Mouse (Mus musculus) thymus, postnatal 25 days (tissue): Measurements from ENCODE around the gene Ran.
"Not testable (repeated sequence)": the region's sequence is repeated elsewhere in the genome, so short reads cannot be mapped to it uniquely, and the experiment has no call there.

Source experiments
- DNase-seq: peaks from one replicate; pipeline ENCODE4 v3.0.0; 2022

Gene Ran

DNA sequence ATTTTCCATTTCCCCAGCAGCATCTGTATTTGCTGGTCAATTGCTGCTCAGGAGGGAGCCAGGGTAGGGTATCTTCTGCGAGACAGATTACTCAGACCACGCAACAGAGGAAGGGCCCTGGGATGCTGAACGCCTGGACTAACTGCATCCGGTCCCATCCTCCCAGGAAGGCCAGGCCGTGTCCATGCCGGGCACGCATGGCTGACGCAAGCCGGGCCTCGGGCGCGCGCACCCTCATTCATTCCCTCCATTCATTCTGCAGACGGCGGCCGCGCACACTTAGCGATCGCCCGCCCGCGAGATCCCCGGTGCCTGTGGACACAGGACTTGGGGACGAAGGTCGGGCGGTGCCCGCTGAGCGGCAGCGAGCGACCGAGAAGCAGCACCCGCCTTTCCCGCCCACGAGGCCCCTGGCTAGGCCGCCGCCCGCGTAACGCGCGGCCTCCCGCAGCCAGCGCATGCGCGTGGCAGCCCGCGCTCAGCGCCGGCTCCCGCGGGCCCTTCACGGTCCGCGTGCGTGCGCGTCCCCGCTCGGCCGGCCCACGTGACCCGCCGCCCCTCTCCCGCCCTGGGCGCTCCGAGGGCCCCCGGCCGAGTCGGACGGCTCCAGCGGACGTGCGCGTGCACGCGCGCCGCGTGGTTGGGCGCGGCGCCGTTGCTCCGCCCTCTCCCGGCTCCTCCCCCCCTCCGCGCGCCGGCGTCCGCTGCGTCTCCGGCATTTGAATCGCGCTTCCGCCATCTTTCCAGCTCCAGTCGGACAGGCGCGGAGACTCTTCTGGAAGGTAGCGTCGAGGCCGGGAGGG, at the start of gene Ran:
TSS of gene Ran (plus strand) at position 573 of the 803 bp plus-strand sequence.
- DNase-seq, result peak; percentile 96

DNA sequence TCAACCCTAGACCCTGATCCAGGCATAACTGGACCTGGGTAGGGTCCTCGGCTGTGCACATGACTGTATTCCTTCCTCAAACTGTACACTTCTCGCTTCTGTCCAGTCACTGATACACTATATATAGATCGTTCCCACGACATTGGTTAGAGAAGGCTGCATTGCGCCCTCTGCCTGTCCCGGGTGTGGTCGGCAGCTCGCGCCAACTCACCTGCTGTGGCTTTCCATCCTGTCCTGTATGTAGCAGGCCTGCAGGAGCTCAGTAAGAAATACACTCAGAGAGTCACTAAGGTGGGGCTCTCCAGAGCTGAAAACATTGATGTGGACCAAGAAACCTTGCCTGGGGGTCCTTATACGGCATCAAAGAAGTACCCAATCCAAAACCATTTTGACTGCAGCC, 49.0 kb upstream of the Ran start:
- DNase-seq, result no peak

DNA sequence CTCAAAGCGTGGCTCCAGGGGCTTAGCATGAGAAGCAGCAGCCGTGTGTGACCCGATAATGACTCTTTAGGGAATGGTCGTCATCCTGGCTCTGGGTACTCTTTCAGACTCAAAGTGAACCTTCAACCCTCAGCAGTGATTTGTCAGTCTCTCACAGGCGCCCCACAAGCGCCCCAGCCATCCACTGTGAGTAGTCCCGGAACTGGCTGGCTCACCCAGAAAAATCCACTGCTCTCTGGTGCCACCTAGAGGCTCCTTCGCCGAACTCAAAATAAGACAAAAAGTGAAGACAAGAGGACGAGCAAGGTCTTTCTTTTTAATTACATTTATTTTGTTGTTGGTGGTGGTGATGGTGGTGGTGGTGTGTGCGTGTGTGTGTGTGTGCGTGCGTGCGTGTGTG, 48.6 kb upstream of the Ran start:
- peak; percentile 69 for DNase-seq

DNA sequence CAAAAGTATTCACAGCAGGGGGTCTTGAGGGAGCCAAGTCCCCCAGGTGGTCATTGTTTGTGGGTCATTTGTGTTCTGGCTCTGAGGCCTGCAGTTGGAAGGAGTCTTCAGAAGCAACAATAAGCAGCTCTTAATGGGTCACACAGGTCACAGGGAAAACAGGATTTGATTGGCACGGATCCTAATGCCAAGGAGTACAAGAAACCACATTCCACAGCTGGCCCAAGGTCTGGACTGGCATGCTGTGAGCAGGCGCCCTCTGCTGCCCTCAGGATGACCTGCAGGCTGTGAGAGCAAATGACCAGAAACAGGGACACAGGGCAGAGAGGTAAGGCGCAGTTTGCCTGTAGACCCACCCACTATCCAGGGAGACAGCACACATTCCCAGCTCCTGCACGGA, 43.6 kb upstream of the Ran start:
- DNase-seq, result peak; percentile 12

DNA sequence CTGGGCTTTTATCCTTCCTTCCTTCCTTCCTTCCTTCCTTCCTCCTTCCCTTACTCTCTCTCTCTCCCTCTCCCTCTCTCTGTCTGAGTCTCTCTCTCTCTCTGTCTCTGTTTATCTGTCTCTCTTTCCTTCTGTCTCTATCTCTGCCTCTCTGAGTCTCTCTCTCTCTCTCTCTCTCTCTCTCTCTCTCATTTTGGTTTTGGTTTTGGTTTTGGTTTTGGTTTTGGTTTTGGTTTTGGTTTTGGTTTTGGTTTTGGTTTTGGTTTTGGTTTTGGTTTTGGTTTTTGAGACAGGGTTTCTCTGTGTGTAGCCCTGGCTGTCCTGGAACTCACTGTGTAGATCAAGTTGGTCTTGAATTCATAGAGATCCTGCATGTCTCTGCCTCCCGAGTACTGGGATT, 42.4 kb upstream of the Ran start:
- not testable (repeated sequence) for DNase-seq

DNA sequence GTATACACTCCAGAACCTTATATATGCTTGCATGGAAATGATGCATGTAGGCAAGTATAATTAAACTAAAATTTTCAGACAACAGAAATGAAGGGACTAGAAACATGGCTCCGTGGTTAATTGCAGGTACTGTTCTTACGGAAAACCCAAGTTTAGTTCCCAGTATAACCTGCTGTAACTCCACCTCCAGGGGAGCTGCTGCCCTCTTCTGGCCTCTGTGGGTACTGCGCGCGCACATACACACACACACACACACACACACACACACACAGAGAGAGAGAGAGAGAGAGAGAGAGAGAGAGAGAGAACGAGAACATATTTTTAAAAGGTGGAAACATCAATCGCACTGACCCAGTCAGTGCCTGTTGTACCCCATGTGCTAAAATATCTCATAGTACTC, 40.9 kb upstream of the Ran start:
- DNase-seq, result no peak

DNA sequence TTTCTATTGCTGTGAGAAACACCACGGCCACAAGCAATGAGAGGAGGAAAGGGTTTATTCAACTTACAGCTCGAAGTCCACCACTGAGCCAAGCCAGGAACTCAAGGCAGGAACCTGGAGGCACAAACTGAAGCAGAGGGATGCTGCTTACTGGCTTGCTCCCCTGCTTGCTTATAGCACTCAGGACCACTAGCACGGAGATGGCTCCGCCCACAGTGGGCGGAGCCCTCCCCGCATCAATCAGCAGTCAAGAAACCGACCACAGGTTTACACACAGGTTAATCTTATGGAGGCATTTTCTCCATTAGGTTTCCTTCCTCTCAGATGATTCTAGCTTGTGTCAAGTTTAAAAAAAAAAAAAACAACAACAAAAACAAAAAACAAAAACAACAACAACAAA, 39.0 kb upstream of the Ran start:
- no peak for DNase-seq

DNA sequence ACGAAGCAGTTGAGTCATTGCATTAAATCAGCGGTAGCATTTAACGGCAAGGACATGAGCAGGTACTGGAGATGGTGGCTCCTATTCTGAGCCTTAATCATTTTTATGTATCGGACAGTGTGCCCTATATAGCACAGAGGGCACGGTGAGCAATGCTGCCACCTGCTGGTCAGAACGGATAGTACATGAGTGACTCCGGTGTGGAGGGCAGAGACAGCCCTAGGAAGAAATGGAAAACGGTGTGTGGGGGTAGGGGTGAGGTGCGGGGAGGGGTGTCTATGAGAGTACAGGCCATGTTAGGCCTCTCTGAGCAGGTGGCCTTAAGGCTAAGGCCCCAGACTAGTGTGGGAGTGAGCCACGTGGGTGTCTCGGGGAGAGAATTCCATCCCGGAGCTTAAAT, 38.3 kb upstream of the Ran start:
- DNase-seq, result peak; percentile 69

DNA sequence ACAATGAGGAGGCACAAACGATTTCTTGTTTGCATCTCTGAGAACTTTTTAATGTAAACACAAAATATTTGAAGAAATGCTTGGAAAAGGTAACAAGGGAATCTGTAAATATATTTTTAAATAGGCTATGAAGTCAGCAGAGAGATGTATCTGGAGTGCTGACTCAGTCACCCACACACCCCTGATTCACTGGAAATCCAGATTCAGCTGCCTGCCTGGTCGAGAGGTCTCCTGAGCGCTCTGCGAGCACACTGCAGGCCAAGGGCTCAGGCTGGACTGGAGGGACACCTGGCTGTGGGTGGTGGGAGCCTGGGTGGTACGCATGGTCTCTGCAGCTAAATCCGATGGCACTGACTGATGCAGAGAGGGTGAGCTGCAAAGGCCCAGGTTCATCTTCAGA, 35.3 kb upstream of the Ran start:
- no peak for DNase-seq

DNA sequence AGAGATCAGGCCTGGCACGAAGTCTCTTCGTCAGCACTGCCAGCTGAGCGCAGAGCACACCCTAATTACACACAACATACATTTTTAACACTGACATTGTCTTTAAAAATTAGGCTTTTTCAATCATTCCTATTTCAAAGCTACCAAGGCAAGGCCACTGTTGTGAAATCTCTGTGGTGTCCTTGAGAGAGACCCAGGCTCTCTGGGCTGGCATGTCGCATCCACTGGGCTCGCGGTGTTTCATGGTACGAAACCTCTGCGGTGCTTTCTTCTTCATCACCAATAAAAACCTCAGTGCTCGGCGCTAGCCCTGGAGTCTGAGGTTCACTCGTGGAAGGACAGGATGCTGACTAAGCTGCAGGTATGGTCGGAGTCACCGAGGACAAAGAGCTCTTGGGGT, 33.9 kb upstream of the Ran start:
- DNase-seq, result no peak

DNA sequence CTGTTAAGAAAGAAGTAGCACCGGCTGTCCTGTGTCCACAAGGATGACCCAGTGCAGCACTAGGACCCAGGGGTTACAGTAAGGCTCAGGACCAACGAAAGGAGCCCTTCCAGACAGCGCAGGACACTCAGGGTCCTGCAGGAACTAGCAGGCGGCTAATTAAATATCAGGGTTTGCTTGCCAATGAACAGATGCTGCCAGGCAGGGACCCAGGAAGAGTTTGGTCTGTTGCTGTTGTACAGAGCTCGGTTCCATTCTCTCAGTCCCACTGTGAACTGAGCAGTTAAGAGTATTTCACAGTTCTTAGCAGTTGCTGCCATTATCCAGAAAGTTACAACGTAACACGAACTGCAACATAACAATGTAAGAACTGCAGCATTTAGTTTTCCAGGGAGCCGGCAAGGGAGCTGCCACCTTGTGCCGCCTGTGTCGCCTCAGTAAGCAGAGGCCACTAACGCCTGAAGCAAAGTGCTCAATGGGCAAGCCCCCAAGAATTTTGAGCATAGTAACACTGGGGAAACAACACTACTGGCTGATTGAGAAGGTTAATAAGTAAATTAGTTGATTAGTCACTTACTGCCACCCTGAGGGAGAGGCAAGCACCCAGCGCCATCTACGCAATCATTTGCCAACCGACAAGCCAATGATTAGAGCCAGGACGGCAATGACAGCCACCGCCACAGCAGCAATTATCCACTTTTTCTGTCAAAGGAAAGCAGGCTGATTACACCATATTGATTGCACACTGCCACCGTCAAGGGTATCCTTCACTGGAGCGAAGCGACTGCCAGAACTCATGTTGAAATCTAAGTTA, 32.5 kb upstream of the Ran start:
- no peak for DNase-seq

DNA sequence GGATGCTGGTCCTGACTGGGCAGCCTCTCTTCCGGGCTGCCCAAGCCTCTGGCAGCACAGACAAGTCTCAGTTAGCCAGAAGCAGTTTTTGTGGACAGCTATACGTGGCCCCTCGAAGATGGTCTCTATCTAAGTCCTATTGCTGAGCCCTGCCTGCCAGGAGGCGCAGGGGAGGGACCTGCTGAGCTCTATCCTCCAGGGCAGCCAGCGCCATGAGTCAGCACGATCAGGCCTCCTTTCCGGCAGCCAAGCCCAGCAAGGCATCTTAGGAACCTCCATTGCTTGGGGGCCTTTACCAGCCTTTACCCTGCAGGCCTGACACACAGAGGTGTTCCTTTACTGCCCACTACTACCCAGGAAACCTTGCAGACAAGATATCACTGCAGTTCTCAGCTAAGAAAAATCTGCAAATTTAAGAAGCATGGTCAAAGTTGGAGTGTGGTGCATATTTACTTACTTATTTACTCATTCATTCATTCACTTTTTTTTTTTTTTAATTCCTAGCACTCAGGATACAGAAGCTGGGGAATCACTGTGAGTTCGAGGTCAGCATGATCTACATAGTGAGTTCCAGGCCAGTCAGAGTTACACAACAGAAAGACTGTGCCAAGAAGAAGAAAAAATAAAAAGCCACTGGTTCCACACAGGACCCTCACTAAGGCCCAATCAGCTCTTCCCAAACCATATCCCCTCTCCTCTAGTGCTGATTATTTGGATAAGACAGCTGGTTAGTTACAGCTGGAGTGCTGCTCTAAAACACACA, 19.0 kb upstream of the Ran start:
- no peak for DNase-seq

DNA sequence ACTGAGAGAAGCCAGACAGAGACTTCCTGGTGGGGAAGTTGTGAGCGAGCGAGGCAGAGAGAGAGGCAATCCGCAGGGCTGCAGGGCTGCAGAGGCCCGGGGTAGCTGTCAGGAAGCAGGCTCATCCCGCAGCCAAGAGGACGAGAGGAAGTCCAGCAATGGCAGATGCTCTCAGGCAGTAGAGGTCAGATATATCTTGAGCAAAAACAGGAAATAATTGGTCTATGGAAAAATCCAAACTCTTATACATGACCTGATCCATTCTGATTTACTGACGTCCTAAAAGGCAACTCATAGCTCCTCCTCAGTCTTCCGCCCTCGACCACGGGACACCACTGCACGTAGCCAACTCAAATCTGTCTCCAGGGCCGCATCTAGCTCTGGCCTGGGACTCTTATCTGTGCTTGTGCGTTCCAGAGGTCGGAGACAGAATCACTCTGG, 17.3 kb upstream of the Ran start:
- no peak for DNase-seq

DNA sequence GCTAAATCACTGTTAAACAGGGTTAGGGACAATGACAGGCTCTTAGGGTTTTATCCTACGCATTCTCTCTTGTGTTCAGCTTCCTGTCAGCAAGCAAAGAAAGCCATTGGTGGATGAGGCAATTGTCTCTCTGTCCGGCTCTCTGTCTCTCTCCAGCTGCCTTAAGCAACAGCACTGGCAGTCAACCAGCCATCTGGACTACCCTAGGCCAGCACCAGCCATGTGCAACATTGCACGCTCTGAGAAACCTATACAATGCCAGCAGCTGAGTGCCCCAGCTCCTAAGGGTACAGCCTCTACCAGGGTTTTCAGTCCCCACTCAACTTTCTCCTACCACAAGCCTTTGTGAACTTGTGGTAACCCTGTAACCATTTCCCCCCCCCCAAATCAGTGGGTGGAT, 14.5 kb upstream of the Ran start:
- no peak for DNase-seq

DNA sequence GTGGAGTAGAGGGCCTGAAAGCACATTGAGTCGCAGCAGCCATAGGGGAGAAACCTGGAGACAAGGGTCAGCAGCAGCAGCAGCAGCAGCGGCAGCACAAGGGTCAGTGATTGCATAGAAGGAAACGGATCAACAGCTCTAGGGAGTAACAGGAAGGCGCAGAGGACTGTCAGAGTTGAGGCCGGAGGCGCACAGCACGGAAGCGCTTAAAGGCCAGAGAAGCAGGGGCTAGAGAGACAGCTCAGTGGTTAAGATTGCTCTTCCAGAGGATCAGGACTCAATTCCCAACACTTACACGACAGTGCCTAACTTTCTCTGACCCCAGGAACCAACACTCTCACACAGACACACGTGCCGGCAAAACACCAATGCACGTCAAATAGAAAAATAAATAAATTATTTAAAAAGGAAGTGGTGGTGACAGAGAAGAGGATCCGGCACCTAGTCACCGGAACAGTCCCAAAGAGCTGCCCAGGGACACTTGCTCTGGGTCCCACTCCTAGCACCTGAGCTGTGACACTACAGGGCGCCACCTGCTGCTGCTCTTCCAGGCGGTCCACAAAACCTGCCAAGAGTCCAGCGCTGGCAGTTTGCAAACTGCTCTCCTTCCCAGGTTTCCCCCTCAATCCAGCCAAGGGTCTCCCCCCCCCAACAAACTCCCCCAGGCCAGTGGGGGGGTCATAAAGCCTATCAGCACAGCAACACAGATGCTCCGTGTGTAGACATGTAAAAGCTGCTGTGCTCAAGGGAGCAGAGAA, 13.7 kb upstream of the Ran start:
- DNase-seq, result no peak

DNA sequence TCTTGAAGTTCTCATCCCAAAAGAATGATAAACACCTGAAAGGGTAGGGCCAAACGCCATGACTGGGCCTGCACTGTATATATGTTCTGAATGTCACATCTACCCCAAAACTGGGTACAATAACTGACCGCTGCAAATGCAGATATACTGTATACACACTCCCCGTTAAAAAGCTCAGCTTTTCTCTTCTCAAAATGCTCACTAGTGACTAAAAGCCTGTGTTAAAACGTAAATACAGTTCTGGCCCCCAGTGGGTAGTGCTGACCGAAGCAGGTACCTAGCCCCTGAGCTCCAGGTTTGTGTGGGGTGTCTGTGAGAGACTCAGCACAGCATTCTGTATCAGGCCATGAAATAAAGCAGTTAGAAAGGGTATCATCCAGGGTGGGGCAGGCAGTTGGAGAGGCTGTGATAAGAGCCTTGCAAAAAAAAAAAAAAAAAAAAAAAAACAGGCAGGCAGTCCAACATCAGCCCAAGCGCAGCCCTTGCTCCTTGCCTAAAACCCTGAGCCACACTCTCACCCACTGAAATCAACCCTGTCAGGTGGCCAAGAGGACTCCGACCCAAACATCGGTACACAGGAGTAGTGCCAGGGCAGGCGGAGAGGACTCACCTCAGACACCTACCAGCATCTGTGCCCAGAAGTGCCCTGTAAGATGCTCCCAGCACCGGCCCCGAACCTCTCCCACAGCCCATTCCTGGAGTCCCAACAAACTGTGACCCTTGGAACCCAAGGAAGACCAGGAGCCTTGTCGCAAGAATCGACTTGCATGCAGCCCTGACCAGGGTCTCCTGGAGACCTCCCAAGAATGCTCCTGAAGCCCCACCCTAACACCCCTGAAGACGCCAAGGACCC, 12.5 kb upstream of the Ran start:
- no peak for DNase-seq

DNA sequence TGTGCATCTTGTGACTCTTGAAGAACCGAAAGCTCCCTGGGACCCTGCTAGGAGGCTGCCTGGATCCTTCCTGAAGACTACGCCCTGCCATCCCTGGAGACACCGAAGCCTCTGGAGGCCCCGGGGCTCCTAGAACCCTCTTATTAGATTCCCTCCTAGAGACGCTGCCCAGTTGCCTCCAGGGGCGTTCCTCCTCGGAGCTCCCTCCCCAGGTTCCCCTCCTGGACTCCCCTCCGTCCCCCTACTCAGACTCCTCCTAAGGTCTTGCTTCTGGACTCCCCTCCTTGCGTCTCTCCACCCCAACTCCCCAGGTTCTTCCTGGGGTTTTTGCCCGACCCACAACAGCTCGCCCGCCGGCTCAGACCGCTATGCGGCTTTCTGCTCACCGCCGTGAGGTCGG, 11.9 kb upstream of the Ran start:
- DNase-seq, result no peak

DNA sequence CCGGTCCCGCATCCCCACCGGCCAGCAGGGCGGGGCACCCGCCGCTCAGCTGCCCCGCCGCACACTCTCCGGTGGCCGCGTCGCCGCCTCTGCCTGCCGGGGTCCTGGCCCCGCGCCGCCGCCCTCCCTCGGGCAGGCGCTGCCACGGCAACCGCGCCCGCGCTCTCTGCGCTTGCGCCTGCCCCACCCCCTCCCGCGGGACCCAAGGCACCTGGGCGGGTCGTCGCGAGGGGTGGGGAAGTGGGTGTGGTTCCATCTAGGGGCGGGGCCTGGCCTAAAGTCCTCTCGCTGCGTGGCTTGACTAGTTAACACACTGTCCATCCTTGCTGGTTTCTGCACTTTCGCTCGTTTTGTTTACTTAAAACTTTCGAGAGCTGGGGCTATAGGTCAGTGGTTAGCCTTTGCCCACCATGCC, 11.4 kb upstream of the Ran start, which contains the start of gene Stx2:
TSS of gene Stx2 (minus strand) at position 163 of the 415 bp plus-strand sequence.
- DNase-seq, result peak; percentile 93

DNA sequence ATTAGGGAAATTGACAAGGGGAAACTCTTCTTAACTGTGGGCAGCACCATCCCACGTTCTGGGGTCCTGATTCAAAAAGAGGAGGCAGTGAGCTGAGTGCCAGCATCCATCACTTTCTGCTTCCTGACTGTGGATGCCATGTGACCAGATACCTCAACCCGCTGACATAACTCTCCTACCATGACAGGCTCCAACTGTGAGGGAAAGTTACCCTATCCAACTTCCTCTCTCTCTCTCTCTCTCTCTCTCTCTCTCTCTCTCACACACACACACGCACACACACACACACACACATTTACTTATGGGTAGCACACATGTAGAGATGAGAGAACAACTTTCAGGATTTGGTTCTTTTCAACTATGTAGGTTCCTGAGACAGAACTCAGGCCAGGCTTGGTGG, 10.3 kb upstream of the Ran start:
- DNase-seq, result no peak

DNA sequence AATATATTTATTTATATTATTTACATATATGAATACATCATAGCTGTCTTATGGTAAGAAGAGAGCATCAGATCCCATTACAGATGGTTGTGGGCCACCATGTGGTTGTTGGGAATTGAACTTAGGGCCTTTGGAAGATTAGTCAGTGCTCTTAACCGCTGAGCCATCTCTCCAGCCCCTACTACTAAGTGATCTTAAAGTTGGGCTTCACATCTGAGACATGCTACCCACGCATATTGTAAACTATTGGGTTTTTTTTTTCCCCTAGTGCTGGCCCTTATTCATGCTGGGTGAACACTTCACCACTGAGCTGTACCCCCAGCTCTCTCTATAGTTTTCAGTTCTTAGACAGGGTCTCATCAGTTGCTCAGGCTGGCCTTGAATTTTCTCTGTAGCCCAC, 8.9 kb upstream of the Ran start:
- DNase-seq, result no peak

DNA sequence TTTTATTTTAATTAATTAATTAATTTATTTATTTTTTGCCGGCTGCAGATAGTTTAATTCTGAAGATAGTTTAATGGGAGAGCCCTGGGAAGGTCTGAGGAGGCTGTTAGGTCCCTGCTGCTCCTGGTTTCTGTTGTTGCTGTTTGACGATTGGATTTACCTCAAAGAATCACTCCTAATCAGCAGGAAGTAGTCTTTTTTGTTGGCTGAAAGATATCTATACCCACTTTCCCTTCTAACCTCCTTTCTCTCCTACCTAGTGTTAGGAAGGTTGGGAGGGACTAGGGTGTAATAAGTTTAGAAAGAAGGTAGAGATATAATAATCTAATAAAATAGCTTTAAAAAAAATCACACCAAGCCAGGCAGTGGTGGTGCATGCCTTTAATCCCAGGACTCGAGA, 4.8 kb upstream of the Ran start:
- no peak for DNase-seq

DNA sequence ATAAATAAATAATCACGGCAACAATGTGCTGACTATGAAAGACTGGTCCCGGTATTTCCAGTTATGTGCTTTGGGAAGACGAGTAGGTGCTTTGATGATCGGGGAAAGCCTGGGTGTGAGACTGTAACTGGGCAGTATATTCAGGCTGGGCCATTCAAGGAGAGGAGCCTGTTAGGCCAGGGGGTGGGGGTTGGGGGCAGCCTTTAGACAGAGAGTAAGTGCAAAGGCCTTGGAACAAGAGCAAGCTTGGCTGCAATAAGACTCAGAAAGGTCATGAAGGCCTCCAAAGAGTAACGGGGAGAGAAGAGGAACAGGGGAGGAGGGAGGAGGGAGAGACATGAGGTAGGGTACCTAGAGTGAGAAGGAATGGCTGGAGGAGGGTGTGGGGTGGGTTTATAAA, 4.3 kb upstream of the Ran start:
- DNase-seq, result no peak
